Mouse (Mus musculus) E14TG2a.4 (cell line): ENCODE results near the gene Afm.

Source experiments
- CTCF ChIP-seq: conservative IDR thresholded peaks from 2 replicates; pipeline ENCODE4 v1.5.1; 2014; ENCODE audit warnings: low read length
- NANOG ChIP-seq: IDR thresholded peaks from 2 replicates; pipeline ENCODE4 v1.6.1; 2014; ENCODE audit warnings: borderline replicate concordance, low read length, mixed read lengths

- TF ChIP-seq CTCF = no peak
- TF ChIP-seq NANOG = no peak
Measured at GRCm38 (mm10) chr5:90588104-90588503, 69.4 kb downstream of the Afm start.
